Mouse (Mus musculus) ES-E14 (cell line): Measurements from ENCODE around the gene CN725425. TPM values are rescaled to one million over a fixed set of nuclear protein-coding genes. Genes with fewer than 3 reads are reported as not detected.

Experiments
- DNase-seq: peaks from one replicate; pipeline ENCODE4 v3.0.0-alpha.2; 2013; ENCODE audit warnings: low read depth, low spot score
- H3K27ac ChIP-seq: 2 replicates; pipeline ENCODE4 v1.5.1; 2012; ENCODE audit warnings: low read depth, mild to moderate bottlenecking, low read length, moderate library complexity, mixed read lengths; ENCODE audit not compliant: poor library complexity, insufficient read depth, severe bottlenecking
- H3K36me3 ChIP-seq: 2 replicates; pipeline ENCODE4 v1.6.1; 2012; ENCODE audit warnings: mild to moderate bottlenecking, low read length, moderate library complexity, mixed read lengths; ENCODE audit not compliant: control insufficient read depth, poor library complexity, insufficient read depth, severe bottlenecking
- H3K4me1 ChIP-seq, 2 experiments: fragments of 150-350 bp in 1 of 2; sonication (generic) in 1 of 2; 2 replicates each; pipeline ENCODE4 v1.6.1; 2012; ENCODE audit warnings: low read length in 2 of 2, mild to moderate bottlenecking in 1 of 2, mixed read lengths in 1 of 2; ENCODE audit not compliant: control insufficient read depth in 2 of 2, insufficient read depth in 2 of 2, poor library complexity in 1 of 2
- H3K4me3 ChIP-seq, 2 experiments: fragments of 150-350 bp in 1 of 2; sonication (generic) in 1 of 2; 2 replicates each; pipeline ENCODE4 v1.5.1; 2012; ENCODE audit warnings: low read length in 2 of 2, low read depth in 1 of 2, mild to moderate bottlenecking in 1 of 2, mixed read lengths in 1 of 2; ENCODE audit not compliant: insufficient read depth in 1 of 2, poor library complexity in 1 of 2, severe bottlenecking in 1 of 2
- H3K9ac ChIP-seq: 2 replicates; pipeline ENCODE4 v1.6.1; 2012; ENCODE audit warnings: low read depth, mild to moderate bottlenecking, low read length, mixed read lengths; ENCODE audit not compliant: poor library complexity, insufficient read depth, severe bottlenecking
- H3K9me3 ChIP-seq: fragments of 150-350 bp; sonication (generic); 2 replicates; pipeline ENCODE4 v1.6.1; 2012; ENCODE audit warnings: low read depth, mild to moderate bottlenecking, low read length; ENCODE audit not compliant: control insufficient read depth, insufficient read depth
- CHD2 ChIP-seq: IDR thresholded peaks from 2 replicates; pipeline ENCODE4 v1.6.1; 2014; ENCODE audit warnings: mild to moderate bottlenecking, low read depth, low read length, inconsistent platforms
- HCFC1 ChIP-seq: IDR thresholded peaks from 2 replicates; pipeline ENCODE4 v1.6.1; 2012; ENCODE audit warnings: low read length, inconsistent platforms, borderline replicate concordance; ENCODE audit not compliant: insufficient read depth
- MAFK ChIP-seq: IDR thresholded peaks from 2 replicates; pipeline ENCODE4 v1.6.1; 2014; ENCODE audit warnings: mild to moderate bottlenecking, low read depth, low read length, inconsistent platforms; ENCODE audit not compliant: insufficient read depth
- ZC3H11A ChIP-seq: IDR thresholded peaks from 2 replicates; pipeline ENCODE4 v1.6.1; 2012; ENCODE audit warnings: low read depth, mild to moderate bottlenecking, inconsistent platforms, low read length, borderline replicate concordance
- ZNF384 ChIP-seq: IDR thresholded peaks from 2 replicates; pipeline ENCODE4 v1.6.1; 2012; ENCODE audit warnings: low read depth, low read length, inconsistent platforms
- in situ Hi-C, 2 experiments: fragments of 600-800 bp; cut with MboI; formaldehyde crosslinking; loops; one replicate each; pipeline ENCODE4 v1.15.1; 2025; ENCODE audit warnings: low sequenced_read_pairs in 2 of 2, inconsistent platforms in 1 of 2; ENCODE audit not compliant: unreplicated experiment in 2 of 2
- total RNA-seq: library from RNA; depleted of rRNA; stranded (reverse); fragments of 300-350 nt; gene quantifications from 2 replicates; pipeline ENCODE4 v1.2.3, GENCODE M21; 2012

The CN725425 gene
- total RNA-seq, 1 experiment: 5.3 TPM

DNA sequence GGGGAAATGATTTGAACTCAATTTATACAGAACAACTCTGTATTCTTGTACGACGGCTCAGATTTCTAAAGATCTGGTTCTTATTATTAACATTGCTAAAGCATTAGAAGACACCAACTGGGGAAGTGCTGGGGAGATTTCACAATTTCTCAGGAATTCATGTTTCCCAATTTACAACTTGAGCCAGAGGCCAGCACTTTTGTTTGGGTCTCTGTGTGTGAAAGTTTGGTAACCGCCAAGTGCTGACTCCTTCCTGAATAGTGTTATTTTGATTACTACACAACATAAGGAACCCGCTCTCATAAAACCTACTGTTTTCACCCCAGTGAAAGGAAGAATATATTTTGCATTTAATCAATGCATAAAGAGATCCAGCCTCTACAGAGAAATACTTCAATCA, 27.1 kb upstream of the CN725425 start:
- H3K36me3 ChIP-seq: no peaks in the 10 kb centered on the region
- no peak overlapping the region for H3K9ac ChIP-seq
- H3K4me3 ChIP-seq: no peak overlapping the region
- no peaks in the 10 kb centered on the region for H3K4me1 ChIP-seq
- TF ChIP-seq HCFC1 (no peak), MAFK (no peak), ZC3H11A (no peak), ZNF384 (no peak), CHD2 (no peak)
- in situ Hi-C loops: no loop called here
- no peak overlapping the region for H3K27ac ChIP-seq
- no peak for DNase-seq
- H3K9me3 ChIP-seq: no peaks in the 10 kb centered on the region

DNA sequence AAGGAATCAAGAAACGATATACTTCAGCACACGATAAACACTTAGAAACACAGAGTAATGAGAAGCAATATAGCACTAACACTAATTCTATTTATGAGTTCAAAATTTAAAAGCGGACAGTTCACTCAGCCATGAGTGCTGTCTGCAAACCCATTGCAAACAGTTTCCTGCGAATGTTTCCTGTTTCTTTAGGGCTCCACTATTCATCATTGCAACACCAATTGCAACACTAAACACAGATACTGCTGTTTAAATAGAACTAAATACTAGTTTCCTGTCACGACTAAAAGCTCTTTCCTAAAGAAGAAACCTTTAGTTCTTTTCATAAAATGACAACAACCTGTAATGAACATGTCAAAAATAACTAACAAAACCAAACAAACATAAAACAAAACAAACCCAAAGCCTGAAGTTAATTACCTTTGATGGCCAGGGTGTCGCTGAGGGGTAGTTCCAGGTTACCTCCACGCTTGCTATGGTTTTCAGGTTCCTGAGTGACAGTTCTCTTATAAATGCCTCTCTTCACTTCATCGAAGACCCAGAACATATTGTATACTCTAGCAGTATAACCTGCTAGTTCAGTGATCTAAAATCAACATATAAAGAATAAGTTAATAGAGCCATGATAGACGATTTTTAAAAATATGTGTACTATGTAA, 20.5 kb upstream of the CN725425 start:
- TF ChIP-seq HCFC1 (no peak), MAFK (no peak), ZNF384 (no peak)
- no peak overlapping the region for H3K27ac ChIP-seq
- H3K4me3 ChIP-seq: no peak overlapping the region
- no peak for DNase-seq
- in situ Hi-C loops: no loop called here
- H3K9ac ChIP-seq: no peak overlapping the region
- no peaks in the 10 kb centered on the region for H3K9me3 ChIP-seq
- no peaks in the 10 kb centered on the region for H3K36me3 ChIP-seq
- H3K4me1 ChIP-seq: no peaks in the 10 kb centered on the region

DNA sequence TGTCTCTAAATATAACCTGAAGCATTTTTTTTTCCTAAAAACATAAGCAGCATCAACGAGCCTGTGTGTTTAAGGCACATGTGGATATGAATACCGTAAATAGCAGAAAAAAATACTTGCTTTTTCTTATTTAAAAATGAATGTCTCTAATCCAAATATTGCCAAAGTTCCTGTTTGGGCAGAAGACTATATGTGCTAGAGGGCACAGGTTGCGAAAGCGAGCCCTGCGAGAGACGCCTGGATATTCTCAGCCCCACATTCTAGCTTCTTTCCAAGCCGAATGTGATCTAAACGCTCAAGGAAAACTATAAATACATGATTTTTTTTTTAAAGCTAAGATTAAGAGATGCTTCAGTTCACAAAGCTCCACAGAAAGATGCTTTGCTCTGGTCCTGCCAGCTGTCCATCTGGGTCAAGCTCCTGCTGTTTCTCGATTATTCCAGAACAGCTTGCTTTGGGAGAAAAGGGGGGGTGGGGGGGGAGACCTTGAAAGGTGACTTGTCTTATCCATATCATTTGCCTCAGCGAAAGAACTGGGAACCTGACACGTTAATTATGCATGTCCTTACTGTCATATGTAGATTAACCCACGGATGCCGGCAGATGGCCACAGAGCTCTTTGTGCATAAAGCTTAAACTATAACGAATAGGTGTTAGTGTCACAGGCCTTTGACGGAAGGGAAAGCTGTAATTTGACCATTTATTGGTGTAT, 19.2 kb upstream of the CN725425 start:
- Histone ChIP-seq H3K4me1 (no peaks in the 10 kb centered on the region), H3K9me3 (no peaks in the 10 kb centered on the region), H3K9ac (no peak overlapping the region), H3K36me3 (no peaks in the 10 kb centered on the region), H3K27ac (no peak overlapping the region), H3K4me3 (no peak overlapping the region)
- TF ChIP-seq CHD2 (no peak), MAFK (no peak), ZNF384 (no peak), ZC3H11A (no peak), HCFC1 (no peak)
- in situ Hi-C loops: no loop called here
- no peak for DNase-seq

DNA sequence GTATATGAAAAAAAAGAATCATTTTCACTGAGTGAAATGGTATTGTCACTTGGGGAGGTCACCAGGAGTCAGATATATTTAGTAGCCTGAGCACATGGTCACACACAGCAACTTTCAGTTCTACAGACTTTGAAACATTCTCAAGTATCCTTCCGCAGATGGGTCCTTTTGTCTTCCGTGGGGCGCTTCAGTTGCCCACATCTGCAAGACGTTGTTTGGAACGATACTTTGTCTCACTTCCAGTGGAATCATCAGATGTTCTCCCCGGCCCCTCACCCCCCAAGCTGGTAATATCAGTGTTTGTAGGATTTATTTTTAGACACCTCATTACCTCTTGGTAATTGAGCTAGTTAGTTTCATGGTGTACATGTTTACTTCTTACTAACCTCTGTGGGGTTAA, 12.9 kb upstream of the CN725425 start:
- no peak for DNase-seq
- in situ Hi-C loops: no loop called here
- no peaks in the 10 kb centered on the region for H3K4me1 ChIP-seq
- TF ChIP-seq MAFK (no peak), HCFC1 (no peak), ZC3H11A (no peak)
- no peak overlapping the region for H3K27ac ChIP-seq
- H3K4me3 ChIP-seq: no peak overlapping the region
- no peaks in the 10 kb centered on the region for H3K36me3 ChIP-seq
- no peaks in the 10 kb centered on the region for H3K9me3 ChIP-seq
- no peak overlapping the region for H3K9ac ChIP-seq

DNA sequence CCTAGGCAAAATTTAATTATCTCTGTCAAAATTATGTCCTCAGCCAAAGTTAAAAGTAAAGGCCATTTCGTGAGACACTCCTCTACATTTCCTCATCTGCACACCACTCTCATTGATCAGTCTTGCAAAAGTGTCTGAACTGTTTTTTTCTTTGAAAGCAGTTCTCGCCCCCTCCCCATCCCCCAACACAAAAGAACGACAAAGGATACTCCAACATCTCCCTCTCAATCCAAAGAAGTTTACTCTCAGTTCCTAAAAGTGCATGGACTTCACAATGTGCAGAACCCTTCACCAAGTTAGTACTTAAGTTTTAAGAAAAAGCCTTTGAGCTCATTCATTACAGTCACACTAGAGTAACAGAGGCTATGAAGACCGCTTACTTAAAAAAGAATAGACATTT, 9.3 kb upstream of the CN725425 start:
- Histone ChIP-seq H3K27ac (no peak overlapping the region), H3K9ac (no peak overlapping the region), H3K4me3 (no peak overlapping the region), H3K36me3 (no peaks in the 10 kb centered on the region), H3K9me3 (no peaks in the 10 kb centered on the region), H3K4me1 (no peaks in the 10 kb centered on the region)
- no peak for TF ChIP-seq MAFK
- no peak for TF ChIP-seq HCFC1
- no peak for TF ChIP-seq ZC3H11A
- TF ChIP-seq CHD2: no peak
- no peak for TF ChIP-seq ZNF384
- in situ Hi-C loops: no loop called here
- DNase-seq: no peak
